Mouse (Mus musculus) megakaryocyte, embryonic 14.5 days (primary cell): Measurements from ENCODE around the gene Rgma.

Source experiments
- FLI1 ChIP-seq: IDR thresholded peaks from 2 replicates; pipeline ENCODE4 v1.6.1; 2012; ENCODE audit warnings: low read length, inconsistent platforms, mixed read lengths
- GATA1 ChIP-seq: IDR thresholded peaks from 3 replicates; pipeline ENCODE4 v1.6.1; 2012; ENCODE audit warnings: mixed read lengths, low read length, inconsistent platforms, borderline replicate concordance

DNA sequence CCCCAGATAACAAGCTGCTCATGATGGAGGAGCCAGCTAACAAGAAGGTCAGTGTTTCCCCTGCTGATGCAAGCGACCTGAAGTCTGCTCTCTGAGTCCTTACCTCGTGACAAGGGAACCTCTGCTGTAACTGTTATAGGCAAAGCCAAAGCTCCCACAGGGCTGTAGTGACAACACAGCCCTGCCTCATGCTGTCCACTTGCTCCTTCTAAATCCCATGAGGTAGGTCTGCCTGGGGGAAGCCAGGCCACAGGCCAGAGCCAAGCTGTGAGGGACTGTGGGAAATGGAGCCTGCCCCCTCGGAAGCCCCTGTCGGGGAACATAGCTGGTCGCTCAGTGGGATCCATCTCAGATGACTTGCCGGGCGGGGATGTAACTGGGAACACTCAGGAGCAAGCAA is 43.7 kb upstream of the Rgma start:
- TF ChIP-seq GATA1 (no peak), FLI1 (no peak)
